Mouse (Mus musculus): ENCODE measurements at regions not wholly inside any gene's neighbourhood (a gene's known extent, or its start where the extent isn't known, plus 50 kb on each side); places are given as distances from the start of the nearest gene placed in this dataset.

DNA sequence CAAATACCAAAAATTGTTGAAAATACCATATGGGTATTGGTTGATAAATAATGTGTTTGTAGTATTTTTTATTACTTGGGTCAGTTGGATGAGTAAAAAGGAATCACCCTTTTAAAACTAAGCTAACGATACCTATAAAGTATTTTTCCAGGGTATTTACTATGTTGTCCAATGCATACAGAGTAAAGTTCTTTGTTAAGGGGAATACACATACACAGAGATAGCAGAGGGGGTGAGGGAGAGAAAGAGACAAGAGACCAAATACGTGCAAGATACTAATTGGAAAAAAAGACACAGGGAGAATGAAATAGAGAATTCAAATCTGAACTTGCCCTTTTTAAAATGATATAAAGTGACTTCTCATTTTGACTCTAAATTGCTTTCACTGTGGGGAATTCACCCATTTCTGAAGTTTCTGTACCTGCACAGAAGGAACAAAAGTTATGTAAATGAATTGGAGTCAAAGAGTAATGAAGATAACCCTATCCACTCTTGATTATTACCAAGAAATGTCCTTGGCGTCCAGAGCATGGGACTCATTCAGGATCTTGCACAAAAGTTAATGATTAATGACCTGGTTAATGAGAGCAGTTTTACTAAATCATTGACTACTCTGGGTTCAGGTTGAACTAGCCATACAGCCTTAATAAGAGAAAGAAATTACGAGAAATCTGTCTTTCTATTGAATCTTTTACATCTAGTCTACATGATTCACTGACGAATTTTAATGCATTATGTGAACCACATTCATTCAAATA lies 443.7 kb downstream of the Adam6a start:
- no peak for TF ChIP-seq CTCF (IDR thresholded peaks at IDR 0.05; ENCODE audit: low read depth)
- no peak for TF ChIP-seq EP300 (IDR thresholded peaks at IDR 0.05; ENCODE audit: low read depth)
